Mouse (Mus musculus) B cell, adult 62 days (primary cell): ENCODE measurements around the gene Stard7. TPM values are rescaled to one million over a fixed set of nuclear protein-coding genes. Genes with fewer than 3 reads are reported as not detected.

ENCODE experiments used
- total RNA-seq: library from RNA; stranded (reverse); gene quantifications from 4 replicates; pipeline ENCODE4 v1.2.4, GENCODE M21; 2023

The Stard7 gene
- 80.8 to 89.9 TPM (median 85.5 TPM) in 4 replicates for total RNA-seq

DNA sequence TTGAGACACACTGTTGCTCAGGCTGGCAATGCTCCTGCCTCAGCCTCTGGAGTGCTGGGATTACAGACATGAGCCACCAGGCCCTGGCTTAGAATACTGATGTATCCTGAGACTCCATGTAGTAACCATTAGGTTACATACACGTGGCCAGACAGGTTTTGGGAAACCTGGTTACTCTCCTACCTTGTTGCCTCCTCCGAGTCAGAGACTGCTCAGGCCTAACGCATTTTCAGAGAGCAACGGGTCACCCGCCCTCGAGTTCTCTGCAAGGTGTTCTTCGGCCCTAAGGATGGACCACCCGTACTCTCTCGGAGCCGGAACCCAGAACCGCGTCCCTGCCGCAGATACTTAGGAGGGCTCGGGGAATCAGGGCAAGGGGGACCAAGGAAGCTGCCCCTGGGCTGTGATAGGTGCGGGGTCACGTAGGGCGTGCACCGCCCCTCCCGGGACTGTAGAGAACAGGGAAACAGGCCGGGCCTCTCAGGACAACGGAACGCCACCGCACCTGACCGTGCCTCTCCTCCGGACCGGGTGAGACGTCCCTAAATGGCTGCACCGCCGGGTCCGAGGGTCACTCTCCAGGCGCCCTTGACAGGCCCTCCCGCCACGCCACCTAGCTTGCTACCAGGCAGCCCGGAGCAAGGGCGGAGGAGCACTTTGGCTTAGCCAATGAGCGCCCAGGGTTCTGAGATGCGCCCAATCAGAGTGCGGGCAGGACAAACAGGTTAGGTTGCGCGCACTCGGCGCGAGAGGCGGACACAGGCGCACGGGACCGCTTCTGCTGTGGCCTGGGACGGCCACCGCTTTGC lies at the start of gene Stard7:
Gene Stard7 (plus strand): TSS at position 728 of the 809 bp plus-strand sequence.

DNA sequence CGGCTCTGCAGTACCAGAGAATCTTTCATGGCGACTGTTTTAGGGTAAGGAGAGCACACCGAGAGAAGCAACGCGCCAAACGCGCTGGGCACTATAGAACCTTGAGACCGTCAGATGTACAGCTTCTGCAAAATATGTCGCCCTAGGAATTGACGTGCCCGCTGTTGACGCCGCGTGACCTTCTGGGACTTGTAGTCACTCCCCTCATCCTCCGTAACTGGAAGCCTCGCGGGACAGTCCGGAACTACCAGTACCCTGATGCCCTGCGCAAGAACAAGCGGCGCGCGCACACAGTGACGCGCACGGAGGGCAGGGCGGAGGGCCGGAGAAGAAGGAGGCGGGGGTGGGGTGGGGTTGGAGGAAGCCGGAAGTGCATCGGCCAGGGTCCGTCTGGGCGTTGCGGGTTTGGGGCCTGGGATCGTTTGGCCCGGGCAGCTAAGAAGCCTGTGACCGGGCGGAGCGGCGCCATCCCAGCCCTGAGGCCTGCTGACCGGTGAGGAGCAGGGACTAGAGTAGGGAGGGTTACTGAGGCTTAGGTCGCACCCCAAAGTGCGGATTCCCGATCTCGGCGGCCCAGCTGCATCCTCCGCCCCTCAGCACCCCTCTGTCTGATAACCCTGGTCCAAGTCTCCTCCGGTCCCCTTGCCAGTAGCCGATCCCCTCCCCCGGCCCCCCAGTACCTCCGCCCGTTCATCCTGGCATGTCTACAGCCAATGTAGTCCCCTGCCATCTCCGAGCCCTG lies 22.3 kb upstream of the Stard7 start, which contains the start of the genes Ciao1 and Tmem127:
Gene Ciao1 (minus strand): TSS at position 225 of the 742 bp plus-strand sequence.
Gene Tmem127 (plus strand): TSS at position 317 of the 742 bp plus-strand sequence.

DNA sequence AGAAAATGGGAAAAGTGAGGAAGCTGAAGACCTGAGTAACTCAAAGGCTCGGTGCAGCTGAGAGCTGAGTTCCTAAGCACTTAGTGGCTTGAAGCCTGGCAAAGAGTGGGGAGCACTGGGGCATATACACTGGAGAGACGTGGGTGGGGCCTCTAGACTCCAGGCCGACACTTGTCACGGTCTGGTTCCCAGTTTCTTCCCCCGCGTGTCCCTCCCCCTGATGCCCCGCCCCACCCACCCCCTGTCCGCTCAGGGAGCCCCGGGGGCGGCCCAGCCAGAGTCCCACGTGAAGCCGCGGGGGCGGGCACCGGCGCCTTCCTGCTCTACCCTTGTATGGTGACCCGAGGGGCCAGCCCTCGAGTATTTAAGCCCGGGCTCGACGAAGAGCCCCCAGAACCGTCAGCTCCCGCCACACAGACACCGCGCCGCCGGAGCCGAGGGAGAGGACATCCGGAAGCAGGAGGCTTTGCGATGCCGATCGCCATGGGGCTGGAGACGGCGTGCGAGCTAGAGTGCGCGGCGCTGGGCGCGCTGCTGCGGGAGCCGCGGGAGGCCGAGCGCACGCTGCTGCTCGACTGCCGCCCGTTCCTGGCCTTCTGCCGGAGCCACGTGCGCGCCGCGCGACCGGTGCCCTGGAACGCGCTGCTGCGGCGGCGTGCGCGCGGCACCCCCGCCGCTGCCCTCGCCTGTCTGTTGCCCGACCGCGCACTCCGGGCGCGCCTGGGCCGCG lies 65.9 kb downstream of the Stard7 start, which contains the start of gene Dusp2:
Gene Dusp2 (plus strand): TSS at position 393 of the 730 bp plus-strand sequence.

DNA sequence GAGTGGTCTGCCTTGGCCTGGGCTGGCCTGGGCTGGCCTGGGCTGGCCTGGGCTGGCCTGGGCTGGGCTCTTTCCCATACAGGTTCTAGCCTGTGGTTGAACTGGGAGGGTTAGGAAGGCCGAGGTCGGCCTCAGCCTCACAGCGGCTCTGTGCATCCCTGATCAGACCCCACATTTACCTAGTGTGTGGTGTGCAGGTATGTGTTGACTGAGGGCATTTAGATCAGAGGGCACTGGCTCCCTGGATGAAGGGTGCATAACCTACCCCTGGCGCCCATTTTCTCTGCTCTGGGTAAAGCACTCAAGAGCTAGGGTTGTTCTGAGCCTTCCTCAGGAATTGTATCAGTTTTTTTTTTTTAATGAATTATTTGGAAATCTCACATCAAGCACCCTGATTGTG lies 68.4 kb downstream of the Stard7 start, which contains the start of gene Astl:
Gene Astl (plus strand): TSS at position 224 of the 400 bp plus-strand sequence.

Other genes with a start within 250 kb of the Stard7 start
- gene Blvra, start 199.6 kb upstream of the Stard7 start, total RNA-seq = 10.8 to 14.6 TPM (median 13.0 TPM) in 4 replicates
- 7.4 to 11.7 TPM (median 10.0 TPM) in 4 replicates for gene Ncaph, start 136.3 kb upstream of the Stard7 start, total RNA-seq
- gene Itpripl1, start 126.8 kb upstream of the Stard7 start, total RNA-seq = 15.1 to 16.3 TPM (median 15.6 TPM) in 4 replicates
- gene 1810024B03Rik, start 61.9 kb upstream of the Stard7 start, total RNA-seq = 1.9 to 3.0 TPM (median 2.5 TPM) in 4 replicates
- gene Snrnp200, start 61.8 kb upstream of the Stard7 start, total RNA-seq = 170 to 177 TPM (median 172 TPM) in 4 replicates
- gene Ciao1, start 22.4 kb upstream of the Stard7 start, total RNA-seq = 33.5 to 43.6 TPM (median 40.7 TPM) in 4 replicates
- 40.4 to 47.7 TPM (median 43.5 TPM) in 4 replicates for gene Tmem127, start 22.3 kb upstream of the Stard7 start, total RNA-seq
- 510 to 733 TPM (median 603 TPM) in 4 replicates for gene Dusp2, start 65.9 kb downstream of the Stard7 start, total RNA-seq
- gene Astl, start 68.4 kb downstream of the Stard7 start, total RNA-seq = 0.70 to 1.0 TPM (median 0.82 TPM) in 4 replicates
- 0.15 TPM in 2 of 4 replicates, not detected in the others for gene Adra2b, start 93.0 kb downstream of the Stard7 start, total RNA-seq
- 0.29 to 0.69 TPM (median 0.64 TPM) in 3 of 4 replicates, not detected in the other for gene Gpat2, start 155.0 kb downstream of the Stard7 start, total RNA-seq
- gene Fahd2a, start 174.3 kb downstream of the Stard7 start, total RNA-seq = 9.5 to 16.4 TPM (median 11.3 TPM) in 4 replicates